Comparison of ENCODE assay signal across 9 mouse cellular contexts in genomic region chr8:107104547-107104946, GRCm38 (mm10). TPM values are rescaled to one million over a fixed set of nuclear protein-coding genes. Genes with fewer than 3 reads are reported as not detected.
DNase-seq lines count a peak whose midpoint lies in the region; ATAC-seq and TF ChIP-seq lines count a peak whose summit lies in the region.
"Had no signal": no experiment of that assay in that cellular context is flagged by ENCODE, and none has a peak within 500 bp of the region (broad histone marks: within the 10 kb centered on the region; RNA-seq: fewer than 3 reads in every experiment).

No protein-coding gene starts in this region.

- peak; percentile 62 for DNase-seq in A20 (ENCODE audit: low read depth, low spot score)
- DNase-seq in CD8-positive naive resting alpha-beta T cell, adult 2 months (ENCODE audit: low read depth in 2 of 2, low spot score in 2 of 2), result peak; percentile 59 to 62
- peak; percentile 74 for DNase-seq in brain, embryonic 14.5 days (ENCODE audit: low read depth)
- peak; percentile 81 for DNase-seq in kidney, postnatal 14 days
- peak; percentile 61 for DNase-seq in right cerebral cortex, postnatal 25 days
- peak; percentile 85 for DNase-seq in urinary bladder, postnatal 25 days (ENCODE audit: low spot score)

- no peak overlapping the region for H3K4me3 ChIP-seq in lung, embryonic 16.5 days (ENCODE audit: low read length)

- H3K4me2 ChIP-seq in lung, embryonic 16.5 days (ENCODE audit: low read depth, low read length), result no peak overlapping the region

- H3K4me1 ChIP-seq in lung, embryonic 16.5 days (replicated peaks; ENCODE audit: control insufficient read depth, insufficient read depth, low read length), result no peaks in the 10 kb centered on the region

- TF ChIP-seq CTCF in brain, embryonic 14.5 days (IDR thresholded peaks at IDR 0.05; ENCODE audit: borderline replicate concordance, extremely low read depth, insufficient read depth, insufficient read length), result peak; percentile 92

- H3K36me3 ChIP-seq in lung, embryonic 16.5 days (ENCODE audit: control insufficient read depth, insufficient read depth, low read length), result no peaks in the 10 kb centered on the region

- no peaks in the 10 kb centered on the region for H3K27me3 ChIP-seq in lung, embryonic 16.5 days (ENCODE audit: control insufficient read depth, insufficient read depth, low read depth, low read length)

- H3K9me3 ChIP-seq in lung, embryonic 16.5 days (ENCODE audit: control insufficient read depth, low read length), result no peaks in the 10 kb centered on the region

- no peak overlapping the region for H3K9ac ChIP-seq in lung, embryonic 16.5 days (ENCODE audit: low read length)

- no peak for TF ChIP-seq POLR2A in brain, embryonic 14.5 days (IDR thresholded peaks at IDR 0.05; ENCODE audit: borderline replicate concordance, extremely low read depth, insufficient read depth, insufficient read length, poor library complexity, severe bottlenecking)

- no peak overlapping the region for H3K27ac ChIP-seq in lung, embryonic 16.5 days (ENCODE audit: low read length)

- 9% methylated on average over 4 of the region's 4 CpGs for WGBS in lung, embryonic 16.5 days

- peak; percentile 90 for ATAC-seq in frontal cortex, adult (ENCODE audit: low TSS enrichment)
- peak; percentile 59; the same call in 1 of the 2 replicates for ATAC-seq in lung, embryonic 16.5 days (ENCODE audit: low read depth)

RNA-seq across cellular contexts. Expression of gene Terf2, which starts 8.2 kb away (rescaled TPM):
- polyA plus RNA-seq in brain, embryonic 14.5 days (2012; rRNA removed), result 45.6 and 51.9 TPM in 2 replicates
- polyA plus RNA-seq in lung, embryonic 16.5 days (2015; fragmentation: Nextera tagmentation; extraction: Ambion mirVana), result 16.8 and 18.4 TPM in 2 replicates

RNA-seq across cellular contexts. Expression of gene Tmed6, which starts 39.1 kb away (rescaled TPM):
- not detected in 2 replicates for polyA plus RNA-seq in brain, embryonic 14.5 days (2012; rRNA removed)
- 1.7 and 1.9 TPM in 2 replicates for polyA plus RNA-seq in lung, embryonic 16.5 days (2015; fragmentation: Nextera tagmentation; extraction: Ambion mirVana)
- polyA plus RNA-seq: neural tube, embryonic 14.5 days had no signal

RNA-seq across cellular contexts. Expression of gene Cyb5b, which starts 45.9 kb away (rescaled TPM):
- 83.6 and 99.0 TPM in 2 replicates for polyA plus RNA-seq in brain, embryonic 14.5 days (2012; rRNA removed)
- 76.5 and 84.0 TPM in 2 replicates for polyA plus RNA-seq in lung, embryonic 16.5 days (2015; fragmentation: Nextera tagmentation; extraction: Ambion mirVana)

RNA-seq across cellular contexts. Expression of gene Nip7, which starts 47.9 kb away (rescaled TPM):
- 49.1 and 50.6 TPM in 2 replicates for polyA plus RNA-seq in brain, embryonic 14.5 days (2012; rRNA removed)
- polyA plus RNA-seq in lung, embryonic 16.5 days (2015; fragmentation: Nextera tagmentation; extraction: Ambion mirVana), result 68.6 and 75.3 TPM in 2 replicates

RNA-seq across cellular contexts. Expression of gene Cog8, which starts 48.1 kb away (rescaled TPM):
- polyA plus RNA-seq in brain, embryonic 14.5 days (2012; rRNA removed), result 57.7 and 63.3 TPM in 2 replicates
- polyA plus RNA-seq in lung, embryonic 16.5 days (2015; fragmentation: Nextera tagmentation; extraction: Ambion mirVana), result 28.6 and 29.6 TPM in 2 replicates
